Mouse (Mus musculus): ENCODE data around the gene Edar. TPM values are rescaled to one million over a fixed set of nuclear protein-coding genes. Genes with fewer than 3 reads are reported as not detected.
A peak's percentile ranks its signal among the peaks of the same experiment; 100 is the strongest.

Gene Edar
- polyA plus RNA-seq, 1 experiment from 2014 or later: 0.89 TPM

DNA sequence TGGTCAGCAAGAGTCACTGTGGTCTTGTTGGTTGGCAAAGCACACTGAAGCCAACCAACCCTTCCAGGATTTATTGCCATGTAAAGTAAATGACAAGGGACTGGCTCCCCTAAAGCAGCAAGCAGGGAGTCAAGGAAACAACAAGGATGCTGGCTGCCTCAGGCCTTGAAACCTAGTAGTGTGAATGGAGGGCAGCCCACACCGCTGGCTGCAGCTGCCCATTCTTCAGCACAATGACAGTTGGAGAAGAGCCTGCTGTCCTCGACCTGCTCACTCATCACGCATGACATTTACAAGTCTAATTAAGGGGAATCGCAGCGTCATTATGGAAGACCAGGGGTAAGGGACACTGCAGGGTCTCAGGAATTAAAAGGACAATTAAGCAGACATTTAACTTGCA is 74.5 kb downstream of the Edar start:
- H3K9me3 ChIP-seq (replicated peaks; ENCODE audit: control insufficient read depth, low read length): no peaks in the 10 kb centered on the region
- WGBS: 1% methylated on average over 5 of the region's 5 CpGs
- H3K36me3 ChIP-seq (ENCODE audit: control insufficient read depth, insufficient read depth, low read length): no peaks in the 10 kb centered on the region
- DNase-seq (ENCODE audit: low spot score): peak; percentile 73
- H3K27me3 ChIP-seq (replicated peaks; ENCODE audit: control insufficient read depth, insufficient read depth, low read length): no peaks in the 10 kb centered on the region
- no peak overlapping the region for H3K4me2 ChIP-seq (ENCODE audit: low read length)
- ATAC-seq: peak; percentile 66
- H3K9ac ChIP-seq (ENCODE audit: low read length): no peak overlapping the region
- no peak overlapping the region for H3K4me3 ChIP-seq (ENCODE audit: low read depth, low read length)
- peaks cover 14% of the 10 kb centered on the region for H3K4me1 ChIP-seq (ENCODE audit: control insufficient read depth, insufficient read depth, low read length)
- peak overlapping the region; percentile 70 for H3K27ac ChIP-seq (ENCODE audit: low read depth, low read length)

GRCm38 (mm10) chr10:58600151-58600550 is 75.3 kb downstream of the Edar start:
- DNase-seq (ENCODE audit: low spot score) (no peak), ATAC-seq (no peak)
- 96% methylated on average over 5 of the region's 5 CpGs for WGBS
- Histone ChIP-seq H3K4me1 (ENCODE audit: control insufficient read depth, insufficient read depth, low read length) (peaks cover 14% of the 10 kb centered on the region), H3K9ac (ENCODE audit: low read length) (no peak overlapping the region), H3K4me2 (ENCODE audit: low read length) (no peak overlapping the region), H3K9me3 (replicated peaks; ENCODE audit: control insufficient read depth, low read length) (no peaks in the 10 kb centered on the region), H3K27me3 (replicated peaks; ENCODE audit: control insufficient read depth, insufficient read depth, low read length) (no peaks in the 10 kb centered on the region), H3K36me3 (ENCODE audit: control insufficient read depth, insufficient read depth, low read length) (no peaks in the 10 kb centered on the region), H3K27ac (ENCODE audit: low read depth, low read length) (no peak overlapping the region), H3K4me3 (ENCODE audit: low read depth, low read length) (no peak overlapping the region)

DNA sequence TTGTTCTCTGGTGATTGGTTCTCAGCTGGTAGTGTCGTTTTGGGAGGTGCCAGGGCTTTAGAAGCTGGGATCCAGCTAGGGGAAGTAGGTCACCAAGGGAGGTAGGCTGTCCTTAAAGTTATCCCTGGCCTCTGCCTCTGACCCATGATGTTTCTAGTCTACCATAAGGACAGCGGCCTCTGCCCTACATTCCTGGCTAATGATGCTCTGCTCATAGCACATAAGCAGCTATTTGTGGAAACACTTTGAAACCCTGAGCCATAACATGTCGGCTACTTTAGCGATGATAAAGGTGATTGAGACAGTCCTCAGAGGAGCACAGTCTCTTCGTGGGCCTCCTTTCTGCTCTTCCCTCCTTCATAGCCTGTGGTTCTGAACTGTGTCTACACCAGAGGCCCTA is 79.6 kb downstream of the Edar start:
- ATAC-seq: no peak
- 68% methylated on average over 5 of the region's 5 CpGs for WGBS

GRCm38 (mm10) chr10:58595197-58595596 is 80.3 kb downstream of the Edar start:
- no peak overlapping the region for H3K27ac ChIP-seq (ENCODE audit: low read depth, low read length)

More for the DNA sequence above, 79.6 kb downstream of the Edar start:
- Histone ChIP-seq H3K36me3 (ENCODE audit: control insufficient read depth, insufficient read depth, low read length) (no peaks in the 10 kb centered on the region), H3K27ac (ENCODE audit: low read depth, low read length) (no peak overlapping the region), H3K4me2 (ENCODE audit: low read length) (no peak overlapping the region), H3K9ac (ENCODE audit: low read length) (no peak overlapping the region), H3K9me3 (replicated peaks; ENCODE audit: control insufficient read depth, low read length) (no peaks in the 10 kb centered on the region), H3K4me3 (ENCODE audit: low read depth, low read length) (no peak overlapping the region), H3K4me1 (ENCODE audit: control insufficient read depth, insufficient read depth, low read length) (peaks cover under 1% of the 10 kb centered on the region; the same call in 1 of the 2 replicates), H3K27me3 (replicated peaks; ENCODE audit: control insufficient read depth, insufficient read depth, low read length) (no peaks in the 10 kb centered on the region)
- DNase-seq (ENCODE audit: low spot score): no peak

GRCm38 (mm10) chr10:58594486-58594885 is 81.0 kb downstream of the Edar start:
- no peak overlapping the region for H3K27ac ChIP-seq (ENCODE audit: low read depth, low read length)
- DNase-seq (ENCODE audit: low spot score): no peak
- H3K4me2 ChIP-seq (ENCODE audit: low read length): no peak overlapping the region
- no peaks in the 10 kb centered on the region for H3K9me3 ChIP-seq (replicated peaks; ENCODE audit: control insufficient read depth, low read length)
- H3K27me3 ChIP-seq (replicated peaks; ENCODE audit: control insufficient read depth, insufficient read depth, low read length): no peaks in the 10 kb centered on the region
- H3K4me3 ChIP-seq (ENCODE audit: low read depth, low read length): no peak overlapping the region
- no peak for ATAC-seq
- H3K9ac ChIP-seq (ENCODE audit: low read length): no peak overlapping the region
- 87% methylated on average over 3 of the region's 3 CpGs for WGBS
- no peaks in the 10 kb centered on the region for H3K36me3 ChIP-seq (ENCODE audit: control insufficient read depth, insufficient read depth, low read length)
- no peaks in the 10 kb centered on the region for H3K4me1 ChIP-seq (ENCODE audit: control insufficient read depth, insufficient read depth, low read length)

More at GRCm38 (mm10) chr10:58595197-58595596, 80.3 kb downstream of the Edar start:
- H3K4me3 ChIP-seq (ENCODE audit: low read depth, low read length): no peak overlapping the region
- DNase-seq (ENCODE audit: low spot score): no peak
- no peak for ATAC-seq
- 90% methylated on average over 3 of the region's 3 CpGs for WGBS
- no peaks in the 10 kb centered on the region for H3K4me1 ChIP-seq (ENCODE audit: control insufficient read depth, insufficient read depth, low read length)
- H3K9ac ChIP-seq (ENCODE audit: low read length): no peak overlapping the region
- H3K9me3 ChIP-seq (replicated peaks; ENCODE audit: control insufficient read depth, low read length): no peaks in the 10 kb centered on the region
- no peak overlapping the region for H3K4me2 ChIP-seq (ENCODE audit: low read length)
- no peaks in the 10 kb centered on the region for H3K27me3 ChIP-seq (replicated peaks; ENCODE audit: control insufficient read depth, insufficient read depth, low read length)
- no peaks in the 10 kb centered on the region for H3K36me3 ChIP-seq (ENCODE audit: control insufficient read depth, insufficient read depth, low read length)

- no peaks in the 10 kb centered on the region for H3K36me3 ChIP-seq (ENCODE audit: control insufficient read depth, insufficient read depth, low read length)
- 80% methylated on average over 5 of the region's 5 CpGs for WGBS
- H3K4me3 ChIP-seq (ENCODE audit: low read depth, low read length): no peak overlapping the region
- H3K27ac ChIP-seq (ENCODE audit: low read depth, low read length): no peak overlapping the region
- no peaks in the 10 kb centered on the region for H3K27me3 ChIP-seq (replicated peaks; ENCODE audit: control insufficient read depth, insufficient read depth, low read length)
- no peak for DNase-seq (ENCODE audit: low spot score)
- H3K9ac ChIP-seq (ENCODE audit: low read length): no peak overlapping the region
- H3K9me3 ChIP-seq (replicated peaks; ENCODE audit: control insufficient read depth, low read length): no peaks in the 10 kb centered on the region
- H3K4me1 ChIP-seq (ENCODE audit: control insufficient read depth, insufficient read depth, low read length): no peaks in the 10 kb centered on the region
- no peak overlapping the region for H3K4me2 ChIP-seq (ENCODE audit: low read length)
- no peak for ATAC-seq
Observed at GRCm38 (mm10) chr10:58585427-58586223, 89.8 kb downstream of the Edar start.

DNA sequence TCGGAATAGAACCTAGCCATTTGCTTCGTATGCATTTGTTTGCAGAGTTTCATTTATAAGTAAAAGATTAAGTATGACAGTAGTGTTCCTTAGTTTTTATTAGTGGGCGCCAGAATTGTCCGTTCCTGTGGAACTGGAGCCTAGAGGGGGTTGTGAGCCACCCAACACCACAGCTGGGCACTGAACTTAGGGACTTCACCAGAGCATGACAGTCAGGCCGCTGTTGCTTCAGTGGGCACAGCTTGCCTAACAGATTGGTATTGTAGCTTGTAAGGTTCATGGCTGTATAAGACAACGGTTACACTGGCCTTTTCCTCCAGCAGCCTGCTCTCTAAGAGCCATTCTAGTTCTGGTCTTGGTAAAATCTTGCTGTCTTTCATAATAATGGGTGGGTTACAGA is 114.9 kb downstream of the Edar start:
- ATAC-seq: no peak
- Histone ChIP-seq H3K27me3 (replicated peaks; ENCODE audit: control insufficient read depth, insufficient read depth, low read length) (no peaks in the 10 kb centered on the region), H3K27ac (ENCODE audit: low read depth, low read length) (no peak overlapping the region), H3K4me1 (ENCODE audit: control insufficient read depth, insufficient read depth, low read length) (no peaks in the 10 kb centered on the region), H3K4me2 (ENCODE audit: low read length) (no peak overlapping the region), H3K36me3 (ENCODE audit: control insufficient read depth, insufficient read depth, low read length) (no peaks in the 10 kb centered on the region), H3K9me3 (replicated peaks; ENCODE audit: control insufficient read depth, low read length) (no peaks in the 10 kb centered on the region), H3K9ac (ENCODE audit: low read length) (no peak overlapping the region), H3K4me3 (ENCODE audit: low read depth, low read length) (no peak overlapping the region)
- DNase-seq (ENCODE audit: low spot score): no peak
- 90% methylated on average over 6 of the region's 6 CpGs for WGBS

GRCm38 (mm10) chr10:58559901-58560300 is 115.6 kb downstream of the Edar start:
- WGBS: 20% methylated on average over 3 of the region's 3 CpGs
- no peak overlapping the region for H3K9ac ChIP-seq (ENCODE audit: low read length)
- peak; percentile 72 for ATAC-seq

DNA sequence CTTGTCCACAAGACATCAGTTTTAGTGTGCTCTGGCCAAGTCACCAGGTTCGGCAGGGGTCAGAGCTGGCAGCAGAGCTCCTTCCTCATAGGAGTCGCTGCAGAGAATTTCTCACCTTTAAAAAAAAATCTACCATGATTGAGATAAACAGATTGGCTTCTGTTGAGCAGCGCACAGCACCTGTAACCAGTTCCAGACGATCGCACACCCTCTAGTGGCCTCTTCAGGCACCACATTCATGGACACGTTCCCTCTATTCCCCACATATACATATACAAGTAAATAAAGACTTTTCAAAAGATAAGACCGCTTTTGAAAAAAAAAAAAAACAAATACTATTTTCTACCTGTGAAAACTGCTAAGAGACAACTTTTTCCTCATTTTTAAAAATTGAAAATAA is 116.4 kb downstream of the Edar start:
- H3K27me3 ChIP-seq (replicated peaks; ENCODE audit: control insufficient read depth, insufficient read depth, low read length): no peaks in the 10 kb centered on the region
- WGBS: 30% methylated on average over 7 of the region's 7 CpGs
- no peaks in the 10 kb centered on the region for H3K4me1 ChIP-seq (ENCODE audit: control insufficient read depth, insufficient read depth, low read length)
- H3K4me2 ChIP-seq (ENCODE audit: low read length): no peak overlapping the region
- H3K4me3 ChIP-seq (ENCODE audit: low read depth, low read length): no peak overlapping the region
- no peaks in the 10 kb centered on the region for H3K9me3 ChIP-seq (replicated peaks; ENCODE audit: control insufficient read depth, low read length)
- no peaks in the 10 kb centered on the region for H3K36me3 ChIP-seq (ENCODE audit: control insufficient read depth, insufficient read depth, low read length)
- H3K27ac ChIP-seq (ENCODE audit: low read depth, low read length): no peak overlapping the region
- 0 out of 2 replicates have a peak, but pooled peaks have one; percentile 65 for ATAC-seq
- peak; percentile 59 for DNase-seq (ENCODE audit: low spot score)
- no peak overlapping the region for H3K9ac ChIP-seq (ENCODE audit: low read length)

More at GRCm38 (mm10) chr10:58559901-58560300, 115.6 kb downstream of the Edar start:
- Histone ChIP-seq H3K4me3 (ENCODE audit: low read depth, low read length) (no peak overlapping the region), H3K4me1 (ENCODE audit: control insufficient read depth, insufficient read depth, low read length) (no peaks in the 10 kb centered on the region), H3K36me3 (ENCODE audit: control insufficient read depth, insufficient read depth, low read length) (no peaks in the 10 kb centered on the region), H3K9me3 (replicated peaks; ENCODE audit: control insufficient read depth, low read length) (no peaks in the 10 kb centered on the region), H3K4me2 (ENCODE audit: low read length) (no peak overlapping the region), H3K27ac (ENCODE audit: low read depth, low read length) (no peak overlapping the region), H3K27me3 (replicated peaks; ENCODE audit: control insufficient read depth, insufficient read depth, low read length) (no peaks in the 10 kb centered on the region)
- peak; percentile 85 for DNase-seq (ENCODE audit: low spot score)

Measured in forebrain, embryonic 14.5 days (tissue).